Mouse (Mus musculus) ES-E14 (cell line): ENCODE data around the gene Cdkl1.

Experiments used
- CHD2 ChIP-seq: IDR thresholded peaks from 2 replicates; pipeline ENCODE4 v1.6.1; 2014; ENCODE audit warnings: mild to moderate bottlenecking, low read depth, low read length, inconsistent platforms
- HCFC1 ChIP-seq: IDR thresholded peaks from 2 replicates; pipeline ENCODE4 v1.6.1; 2012; ENCODE audit warnings: low read length, inconsistent platforms, borderline replicate concordance; ENCODE audit not compliant: insufficient read depth
- MAFK ChIP-seq: IDR thresholded peaks from 2 replicates; pipeline ENCODE4 v1.6.1; 2014; ENCODE audit warnings: mild to moderate bottlenecking, low read depth, low read length, inconsistent platforms; ENCODE audit not compliant: insufficient read depth
- ZC3H11A ChIP-seq: IDR thresholded peaks from 2 replicates; pipeline ENCODE4 v1.6.1; 2012; ENCODE audit warnings: low read depth, mild to moderate bottlenecking, inconsistent platforms, low read length, borderline replicate concordance
- ZNF384 ChIP-seq: IDR thresholded peaks from 2 replicates; pipeline ENCODE4 v1.6.1; 2012; ENCODE audit warnings: low read depth, low read length, inconsistent platforms

GRCm38 (mm10) chr12:69744138-69744537, 46.9 kb downstream of the Cdkl1 start:
- no peak for TF ChIP-seq ZNF384
- TF ChIP-seq HCFC1: no peak
- no peak for TF ChIP-seq ZC3H11A
- TF ChIP-seq MAFK: no peak
- TF ChIP-seq CHD2: no peak
